Mouse (Mus musculus) forebrain, embryonic 11.5 days (tissue): ENCODE measurements around the gene Gli3. TPM values are rescaled to one million over a fixed set of nuclear protein-coding genes. Genes with fewer than 3 reads are reported as not detected.

Experiments used
- ATAC-seq: fragments of 200-750 bp; cut with Nextera tagmentation; replicated peaks from 2 replicates; pipeline ENCODE4 v1.8.0; 2017; ENCODE audit warnings: moderate TSS enrichment; ENCODE audit not compliant: low FRiP score
- DNase-seq: peaks from one replicate; pipeline ENCODE4 v3.0.0-alpha.2; 2017; ENCODE audit warnings: low spot score
- H3K27ac ChIP-seq: fragments of 300-500 bp; sonication (generic); 2 replicates; pipeline ENCODE4 v1.5.1; 2014; ENCODE audit warnings: low read depth, low read length
- H3K27me3 ChIP-seq: fragments of 300-500 bp; sonication (generic); 2 replicates; pipeline ENCODE4 v1.6.1; 2014; ENCODE audit warnings: mild to moderate bottlenecking, low read length, mixed read lengths; ENCODE audit not compliant: control insufficient read depth, insufficient read depth
- H3K36me3 ChIP-seq: fragments of 300-500 bp; sonication (generic); 2 replicates; pipeline ENCODE4 v1.6.1; 2014; ENCODE audit warnings: mild to moderate bottlenecking, low read length, moderate library complexity, mixed read lengths; ENCODE audit not compliant: control insufficient read depth, insufficient read depth
- H3K4me1 ChIP-seq: fragments of 300-500 bp; sonication (generic); replicated peaks from 2 replicates; pipeline ENCODE4 v1.6.1; 2014; ENCODE audit warnings: low read length, mixed read lengths; ENCODE audit not compliant: control insufficient read depth, insufficient read depth
- H3K4me2 ChIP-seq: fragments of 300-500 bp; sonication (generic); 2 replicates; pipeline ENCODE4 v1.6.1; 2014; ENCODE audit warnings: low read depth, mild to moderate bottlenecking, low read length, moderate library complexity, mixed read lengths; ENCODE audit not compliant: severe bottlenecking
- H3K4me3 ChIP-seq: fragments of 300-500 bp; sonication (generic); 2 replicates; pipeline ENCODE4 v1.5.1; 2014; ENCODE audit warnings: low read depth, low read length
- H3K9ac ChIP-seq: fragments of 300-500 bp; sonication (generic); 2 replicates; pipeline ENCODE4 v1.6.1; 2014; ENCODE audit warnings: low read length
- H3K9me3 ChIP-seq: fragments of 300-500 bp; sonication (generic); 2 replicates; pipeline ENCODE4 v1.6.1; 2016; ENCODE audit warnings: low read length, mixed read lengths; ENCODE audit not compliant: control insufficient read depth
- WGBS: fragments of 180-500 bp; shearing (Covaris S2); extraction: QIAGEN DNeasy Blood & Tissue Kit; methylation state at CpG from one replicate; pipeline ENCODE4 v1.1.7; 2014; 5-methylcytosine and 5-hydroxymethylcytosine counted together
- polyA plus RNA-seq: library from polyadenylated mRNA; unstranded; fragments of >200 nt; fragmentation: Nextera tagmentation; extraction: Ambion mirVana; gene quantifications from 2 replicates; pipeline ENCODE4 v1.2.1, GENCODE M21; 2014

Gene Gli3
- polyA plus RNA-seq, 1 experiment from 2014 or later: 67.0 TPM

- ATAC-seq (no peak), DNase-seq (no peak)
- Histone ChIP-seq H3K4me1 (peaks cover 6% of the 10 kb centered on the region), H3K9me3 (no peaks in the 10 kb centered on the region), H3K27ac (no peak overlapping the region), H3K9ac (no peak overlapping the region), H3K27me3 (no peaks in the 10 kb centered on the region), H3K4me3 (no peak overlapping the region), H3K4me2 (no peak overlapping the region; the same call in 1 of the 2 replicates), H3K36me3 (no peaks in the 10 kb centered on the region; the same call in 1 of the 2 replicates)
- WGBS: 55% methylated on average over 3 of the region's 3 CpGs
These were observed 7.0 kb downstream of the Gli3 start for GRCm38 (mm10) chr13:15470056-15470455.

- no peak for DNase-seq
- Histone ChIP-seq H3K9me3 (no peaks in the 10 kb centered on the region), H3K4me3 (no peak overlapping the region), H3K9ac (no peak overlapping the region), H3K4me2 (no peak overlapping the region), H3K36me3 (no peaks in the 10 kb centered on the region; the same call in 1 of the 2 replicates), H3K4me1 (peaks cover 8% of the 10 kb centered on the region), H3K27me3 (no peaks in the 10 kb centered on the region), H3K27ac (no peak overlapping the region)
- no peak for ATAC-seq
- WGBS: 71% methylated on average over 3 of the region's 3 CpGs
These were observed 9.7 kb downstream of the Gli3 start for GRCm38 (mm10) chr13:15472712-15473111.

- no peaks in the 10 kb centered on the region; the same call in 1 of the 2 replicates for H3K36me3 ChIP-seq
- H3K4me2 ChIP-seq: no peak overlapping the region
- no peaks in the 10 kb centered on the region for H3K9me3 ChIP-seq
- no peak; the same call in 1 of the 2 replicates for ATAC-seq
- 76% methylated on average over 2 of the region's 2 CpGs for WGBS
- no peak for DNase-seq
- H3K4me1 ChIP-seq: peaks cover 8% of the 10 kb centered on the region; the same call in 1 of the 2 replicates
- H3K4me3 ChIP-seq: no peak overlapping the region
- no peak overlapping the region for H3K9ac ChIP-seq
- H3K27ac ChIP-seq: no peak overlapping the region
- H3K27me3 ChIP-seq: no peaks in the 10 kb centered on the region
These were observed 11.4 kb downstream of the Gli3 start for GRCm38 (mm10) chr13:15474393-15474792.

DNA sequence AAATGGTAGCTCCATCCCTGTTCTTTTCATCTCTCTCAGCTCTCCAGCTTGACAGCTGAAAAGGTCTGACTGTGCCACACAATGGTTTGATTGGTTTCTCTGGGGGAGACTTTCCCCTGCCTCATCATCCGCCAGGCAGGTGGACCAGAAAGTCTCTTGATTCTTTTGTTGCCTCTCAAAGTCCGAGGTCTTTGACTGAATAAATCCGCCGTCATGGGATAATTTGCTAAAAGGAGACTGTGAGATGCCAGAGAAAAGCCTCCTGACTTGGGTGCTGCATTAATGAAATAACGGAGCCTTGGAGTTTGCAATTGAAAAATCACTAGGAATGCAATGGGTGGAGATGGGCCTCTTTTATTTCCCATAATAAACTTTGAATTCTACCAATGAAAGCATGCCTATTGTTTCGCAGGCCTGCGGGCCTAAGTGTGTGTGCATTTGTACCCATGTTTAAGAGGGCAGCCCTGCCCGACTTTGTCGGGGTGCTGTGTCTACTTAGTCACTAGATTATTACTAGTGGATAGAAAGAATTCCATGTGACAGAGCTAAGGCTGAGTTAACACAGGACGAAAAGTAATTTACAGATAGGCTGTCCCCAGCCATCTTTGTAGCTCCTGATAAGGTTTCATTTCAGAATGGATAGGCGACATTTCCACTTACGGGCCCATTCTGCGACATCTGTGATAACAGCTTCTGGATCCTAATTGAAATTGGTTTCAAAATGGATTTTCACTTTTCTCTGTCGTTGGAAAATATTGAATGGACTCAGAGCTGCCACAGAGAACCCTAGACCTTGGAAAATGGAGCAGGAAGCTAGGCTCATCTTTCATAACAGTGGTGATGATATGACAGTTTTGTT, 23.2 kb downstream of the Gli3 start:
- Histone ChIP-seq H3K4me1 (peaks cover 29% of the 10 kb centered on the region), H3K27me3 (no peaks in the 10 kb centered on the region), H3K36me3 (no peaks in the 10 kb centered on the region), H3K4me3 (no peak overlapping the region), H3K9ac (peak overlapping the region; percentile 20; the same call in 1 of the 2 replicates), H3K27ac (peak overlapping the region; percentile 81), H3K4me2 (peak overlapping the region; percentile 33; the same call in 1 of the 2 replicates), H3K9me3 (no peaks in the 10 kb centered on the region)
- ATAC-seq (peak; percentile 66), DNase-seq (no peak)
- 17% methylated on average over 14 of the region's 14 CpGs for WGBS

GRCm38 (mm10) chr13:15487334-15487733, 24.3 kb downstream of the Gli3 start:
- Histone ChIP-seq H3K27me3 (no peaks in the 10 kb centered on the region), H3K36me3 (no peaks in the 10 kb centered on the region), H3K4me1 (peaks cover 30% of the 10 kb centered on the region), H3K4me3 (no peak overlapping the region), H3K9me3 (no peaks in the 10 kb centered on the region), H3K27ac (peak overlapping the region; percentile 41; the same call in 1 of the 2 replicates), H3K9ac (no peak overlapping the region), H3K4me2 (peak overlapping the region; percentile 11; the same call in 1 of the 2 replicates)
- ATAC-seq: peak; percentile 62; the same call in 1 of the 2 replicates
- DNase-seq: peak; percentile 60
- WGBS: 2% methylated on average over 7 of the region's 7 CpGs

DNA sequence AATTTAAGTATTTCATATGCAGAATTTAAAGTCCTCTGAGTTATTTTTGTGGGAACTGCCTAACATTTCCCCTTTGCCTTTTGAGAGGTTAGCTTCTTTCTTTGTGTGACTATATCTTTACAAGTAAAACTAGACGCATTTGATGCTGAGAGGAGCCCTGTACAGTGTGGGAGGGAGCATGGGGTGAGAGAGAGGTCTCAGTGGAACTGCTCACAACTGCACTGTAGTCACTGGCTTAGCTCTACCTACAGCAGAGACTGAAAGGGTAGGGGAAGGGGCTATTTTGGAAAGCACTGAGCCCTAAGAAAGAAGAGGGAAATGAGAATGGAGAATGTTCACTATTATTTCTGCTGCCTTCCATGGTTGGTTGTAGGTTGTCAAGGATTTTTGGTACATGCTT, 25.0 kb downstream of the Gli3 start:
- H3K27ac ChIP-seq: no peak overlapping the region
- 25% methylated on average over 1 of the region's 1 CpGs for WGBS

DNA sequence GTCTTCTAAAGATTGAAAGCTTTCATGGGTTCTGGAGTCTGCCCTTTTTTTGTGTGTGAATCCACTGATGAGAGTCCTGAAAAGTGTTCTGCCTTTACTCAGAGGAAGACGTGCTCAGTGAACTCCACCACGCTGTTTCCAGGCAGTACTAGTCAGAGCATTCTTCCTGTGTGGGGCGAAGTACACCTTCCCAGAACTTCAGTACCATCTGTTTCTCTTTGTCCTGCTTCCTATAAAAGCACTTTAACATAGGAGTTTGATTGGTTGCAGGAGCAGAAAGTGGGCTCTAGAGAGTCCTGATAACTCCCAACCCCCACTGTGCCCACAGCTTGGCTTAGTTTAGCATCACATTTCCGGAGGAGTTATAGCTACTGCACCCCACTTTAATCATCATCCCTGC, 32.8 kb downstream of the Gli3 start:
- 84% methylated on average over 4 of the region's 4 CpGs for WGBS
- Histone ChIP-seq H3K4me3 (no peak overlapping the region), H3K27me3 (no peaks in the 10 kb centered on the region), H3K9me3 (no peaks in the 10 kb centered on the region), H3K9ac (no peak overlapping the region), H3K4me2 (no peak overlapping the region), H3K36me3 (no peaks in the 10 kb centered on the region), H3K27ac (no peak overlapping the region), H3K4me1 (0 out of 2 replicates have a peak, but pooled peaks cover 2% of the 10 kb centered on the region)
- DNase-seq (no peak), ATAC-seq (no peak)

More for the DNA sequence above, 25.0 kb downstream of the Gli3 start:
- Histone ChIP-seq H3K4me2 (no peak overlapping the region), H3K9ac (no peak overlapping the region), H3K36me3 (no peaks in the 10 kb centered on the region), H3K4me3 (no peak overlapping the region), H3K9me3 (no peaks in the 10 kb centered on the region), H3K27me3 (no peaks in the 10 kb centered on the region), H3K4me1 (peaks cover 26% of the 10 kb centered on the region)
- ATAC-seq (no peak), DNase-seq (no peak)

DNA sequence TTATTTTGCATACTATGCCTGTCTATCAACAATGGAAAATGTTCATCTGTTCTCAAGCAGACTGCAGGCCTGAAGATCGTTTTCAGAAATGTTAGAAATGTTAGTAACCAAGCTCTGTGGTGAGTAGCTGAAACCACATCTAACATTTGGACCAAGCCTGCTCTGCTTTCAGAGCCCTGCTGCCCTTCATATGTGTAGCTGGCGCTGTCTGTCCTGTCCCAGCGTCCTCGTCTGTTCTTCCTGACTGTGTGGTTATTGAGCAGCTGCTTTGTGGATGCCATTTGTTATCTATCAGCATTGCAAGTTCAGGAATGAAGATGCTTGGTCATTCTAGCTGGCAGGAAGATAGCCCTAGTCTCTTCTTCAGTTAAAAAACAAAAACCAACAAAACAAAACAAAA, 35.3 kb downstream of the Gli3 start:
- Histone ChIP-seq H3K4me2 (no peak overlapping the region), H3K4me3 (no peak overlapping the region), H3K4me1 (0 out of 2 replicates have a peak, but pooled peaks cover 6% of the 10 kb centered on the region), H3K36me3 (no peaks in the 10 kb centered on the region), H3K9ac (no peak overlapping the region), H3K27me3 (no peaks in the 10 kb centered on the region), H3K9me3 (no peaks in the 10 kb centered on the region), H3K27ac (no peak overlapping the region)
- ATAC-seq (no peak), DNase-seq (no peak)
- WGBS: 75% methylated on average over 4 of the region's 4 CpGs
